In genomic region chr15:27617227-27617626, GRCm38 (mm10) we compare ENCODE assay signal across 30 mouse cellular contexts. TPM values are rescaled to one million over a fixed set of nuclear protein-coding genes. Genes with fewer than 3 reads are reported as not detected.
A peak's percentile ranks its signal among the peaks of the same experiment; 100 is the strongest.
DNase-seq lines count a peak whose midpoint lies in the region; ATAC-seq and TF ChIP-seq lines count a peak whose summit lies in the region.
"Had no signal": no experiment of that assay in that cellular context is flagged by ENCODE, and none has a peak within 500 bp of the region (broad histone marks: within the 10 kb centered on the region; RNA-seq: fewer than 3 reads in every experiment).

No protein-coding gene starts in this region.

- no peaks in the 10 kb centered on the region for H3K79me2 ChIP-seq in heart, adult 2 months (replicated peaks; ENCODE audit: control insufficient read depth, insufficient read depth, low read length)
- H3K79me2 ChIP-seq in liver, adult 2 months (ENCODE audit: control insufficient read depth, insufficient read depth, low read length) = peaks cover 14% of the 10 kb centered on the region; the same call in 1 of the 2 replicates

- DNase-seq in heart, adult 2 months = no peak
- no peak for DNase-seq in heart, postnatal 36 days
- DNase-seq in liver, adult 2 months (ENCODE audit: extremely low read depth, low read depth, low spot score) = peak; percentile 53
- DNase-seq in liver, embryonic 11.5 days (ENCODE audit: low spot score) = no peak
- no peak for DNase-seq in embryo, embryonic 11 days
- DNase-seq: adrenal gland, postnatal 10 days; adrenal gland, postnatal 36 days; B cell, adult 2 months; cerebellum, adult 11 months; cerebellum, adult 2 months; cerebellum, adult 9-11 months; cerebellum, postnatal 25 days; gastrocnemius, postnatal 10 days; heart, adult 11 months; heart, postnatal 10 days; heart, postnatal 4 days had no signal

- peaks cover 31% of the 10 kb centered on the region for H3K36me3 ChIP-seq in heart, adult 2 months (ENCODE audit: control insufficient read depth, insufficient read depth, low read length)
- peaks cover 50% of the 10 kb centered on the region for H3K36me3 ChIP-seq in liver, adult 2 months (ENCODE audit: control insufficient read depth, insufficient read depth, low read length)
- peaks cover 13% of the 10 kb centered on the region; the same call in 1 of the 2 replicates for H3K36me3 ChIP-seq in liver, embryonic 11.5 days (ENCODE audit: control insufficient read depth, insufficient read depth, low read length)

- no peak for TF ChIP-seq POLR2A in heart, adult 2 months (IDR thresholded peaks at IDR 0.05; ENCODE audit: insufficient read depth, low read depth, low read length)
- no peak for TF ChIP-seq POLR2A in liver, adult 2 months (IDR thresholded peaks at IDR 0.05; ENCODE audit: extremely low read depth, insufficient read depth, low read length)
- no peak for TF ChIP-seq POLR2A in bone marrow macrophage, adult 2 months (IDR thresholded peaks at IDR 0.05; ENCODE audit: borderline replicate concordance, low read depth, low read length)

- H3K4me2 ChIP-seq in liver, embryonic 11.5 days = no peak overlapping the region
- H3K4me2 ChIP-seq: embryonic facial prominence, embryonic 13.5 days; forebrain, embryonic 12.5 days; forebrain, embryonic 15.5 days; heart, embryonic 12.5 days; heart, embryonic 15.5 days; hindbrain, embryonic 14.5 days had no signal

- TF ChIP-seq CTCF in heart, adult 2 months (IDR thresholded peaks at IDR 0.05) = no peak
- TF ChIP-seq CTCF in liver, adult 2 months (IDR thresholded peaks at IDR 0.05; ENCODE audit: low read depth, low read length) = no peak
- TF ChIP-seq CTCF in bone marrow macrophage, adult 2 months (IDR thresholded peaks at IDR 0.05; ENCODE audit: low read depth, low read length) = no peak

- H3K9me3 ChIP-seq in liver, embryonic 11.5 days (ENCODE audit: control insufficient read depth, low read length) = no peaks in the 10 kb centered on the region
- H3K9me3 ChIP-seq: embryonic facial prominence, embryonic 10.5 days; embryonic facial prominence, embryonic 13.5 days; forebrain, embryonic 12.5 days; forebrain, embryonic 15.5 days; G1E; heart, embryonic 12.5 days; heart, embryonic 15.5 days had no signal

- TF ChIP-seq EP300 in heart, adult 2 months (IDR thresholded peaks at IDR 0.05; ENCODE audit: insufficient read depth, low read depth, low read length) = no peak

- no peak for ATAC-seq in liver, embryonic 11.5 days (replicated peaks; ENCODE audit: low FRiP score)
- ATAC-seq: forebrain, embryonic 15.5 days; hindbrain, postnatal 0 days; inflammation-experienced regulatory T-cells, adult 6 months; Patski had no signal

- peaks cover 16% of the 10 kb centered on the region for H3K4me1 ChIP-seq in heart, adult 2 months (ENCODE audit: control insufficient read depth, insufficient read depth, low read length)
- peaks cover 30% of the 10 kb centered on the region for H3K4me1 ChIP-seq in liver, adult 2 months (ENCODE audit: control insufficient read depth, insufficient read depth, low read length)
- peaks cover 15% of the 10 kb centered on the region for H3K4me1 ChIP-seq in liver, embryonic 11.5 days (replicated peaks; ENCODE audit: control insufficient read depth, insufficient read depth, low read length)
- peaks cover 50% of the 10 kb centered on the region for H3K4me1 ChIP-seq in bone marrow macrophage, adult 2 months (ENCODE audit: control insufficient read depth, insufficient read depth, low read length)
- H3K4me1 ChIP-seq: embryonic facial prominence, embryonic 10.5 days; embryonic facial prominence, embryonic 13.5 days; forebrain, embryonic 12.5 days had no signal

- WGBS in heart, adult 2 months = 62% methylated on average over 3 of the region's 3 CpGs
- WGBS in liver, adult 2 months = 54% methylated on average over 3 of the region's 3 CpGs
- WGBS in liver, embryonic 11.5 days = 93% methylated on average over 3 of the region's 3 CpGs

- H3K27me3 ChIP-seq in heart, adult 2 months (ENCODE audit: control insufficient read depth, insufficient read depth, low read length) = no peaks in the 10 kb centered on the region
- no peaks in the 10 kb centered on the region for H3K27me3 ChIP-seq in liver, adult 2 months (ENCODE audit: control insufficient read depth, insufficient read depth, low read length)
- H3K27me3 ChIP-seq in liver, embryonic 11.5 days (replicated peaks; ENCODE audit: control insufficient read depth, insufficient read depth, low read length) = no peaks in the 10 kb centered on the region
- H3K27me3 ChIP-seq: CH12.LX; embryonic facial prominence, embryonic 13.5 days; forebrain, embryonic 12.5 days; forebrain, embryonic 15.5 days; heart, embryonic 12.5 days; heart, embryonic 15.5 days; Patski had no signal

- H3K27ac ChIP-seq in heart, adult 2 months = peak overlapping the region; percentile 76
- H3K27ac ChIP-seq in liver, adult 2 months (replicated peaks; ENCODE audit: insufficient read depth, low read depth, low read length) = no peak overlapping the region
- no peak overlapping the region for H3K27ac ChIP-seq in liver, embryonic 11.5 days (ENCODE audit: low read depth, low read length)
- H3K27ac ChIP-seq in bone marrow macrophage, adult 2 months (ENCODE audit: insufficient read depth, low read depth, low read length) = peak overlapping the region; percentile 56
- H3K27ac ChIP-seq: embryonic facial prominence, embryonic 10.5 days; embryonic facial prominence, embryonic 13.5 days; forebrain, embryonic 12.5 days; forebrain, embryonic 15.5 days; heart, embryonic 15.5 days; hindbrain, embryonic 14.5 days; hindbrain, postnatal 0 days had no signal

- no peak overlapping the region for H3K9ac ChIP-seq in heart, adult 2 months (ENCODE audit: low read depth, low read length)
- no peak overlapping the region for H3K9ac ChIP-seq in liver, adult 2 months (ENCODE audit: low read depth, low read length)
- H3K9ac ChIP-seq in liver, embryonic 11.5 days (ENCODE audit: low read depth, low read length) = no peak overlapping the region
- H3K9ac ChIP-seq: embryonic facial prominence, embryonic 13.5 days; forebrain, embryonic 12.5 days; forebrain, embryonic 15.5 days; heart, embryonic 12.5 days; heart, embryonic 15.5 days; hindbrain, embryonic 14.5 days had no signal

- no peak overlapping the region for H3K4me3 ChIP-seq in heart, adult 2 months
- H3K4me3 ChIP-seq in liver, adult 2 months (ENCODE audit: insufficient read depth, low read depth, low read length) = no peak overlapping the region
- H3K4me3 ChIP-seq in liver, embryonic 11.5 days (ENCODE audit: low read depth, low read length) = no peak overlapping the region
- H3K4me3 ChIP-seq in bone marrow macrophage, adult 2 months (ENCODE audit: insufficient read depth, low read length) = no peak overlapping the region
- H3K4me3 ChIP-seq: embryonic facial prominence, embryonic 10.5 days; embryonic facial prominence, embryonic 13.5 days; erythroblast, embryonic 14.5 days; forebrain, embryonic 12.5 days; forebrain, embryonic 15.5 days; heart, embryonic 12.5 days; heart, embryonic 15.5 days had no signal

- intact Hi-C loops in heart, adult 2 months (cut with DNase I) = no loop called here
- intact Hi-C loops in heart, postnatal 36 days (cut with DNase I) = loop anchor here (10.0 kb wide), 1 partner anchor 152 kb away; the partner anchor contains the start of gene Ank

RNA-seq across cellular contexts. Expression of gene Otulin, which starts 13.3 kb away (rescaled TPM):
- total RNA-seq in heart, adult 2 months (2021) = 10 to 100 TPM; 24.6 to 26.1 TPM
- polyA plus RNA-seq in heart, adult 2 months (2012; rRNA removed) = 18.7 and 22.5 TPM in 2 replicates
- 10 to 100 TPM; 30.4 to 31.0 TPM for total RNA-seq in heart, postnatal 36 days (2021)
- total RNA-seq in liver, adult 2 months (2014; rRNA removed) = 29.7 and 33.4 TPM in 2 replicates
- 49.3 and 58.0 TPM in 2 replicates for polyA plus RNA-seq in liver, adult 2 months (2012; rRNA removed)
- 45.9 and 47.5 TPM in 2 replicates for polyA plus RNA-seq in liver, embryonic 11.5 days (2014; fragmentation: Nextera tagmentation; extraction: Ambion mirVana)
- 98.6 and 100 TPM in 2 replicates for polyA plus RNA-seq in bone marrow macrophage, adult 2 months (2012; ENCODE audit: insufficient read depth, insufficient read length, missing spikeins)

Comparison
In these comparisons a context has a peak if more than half of its experiments do, and no peak if none do; other contexts are left out.
1. H3K27ac ChIP-seq: peak in heart, adult 2 months (single experiment) and bone marrow macrophage, adult 2 months (single experiment); none in liver, adult 2 months (single experiment) and liver, embryonic 11.5 days (single experiment).